Mouse (Mus musculus) kidney, postnatal 10 days (tissue): Measurements from ENCODE around the gene Gng7.
A peak's percentile ranks its signal among the peaks of the same experiment; 100 is the strongest.

Source experiments
- DNase-seq: peaks from one replicate; pipeline ENCODE4 v3.0.0; 2021; ENCODE audit warnings: mixed read lengths

The Gng7 gene

GRCm38 (mm10) chr10:81025639-81026275 lies 11.0 kb upstream of the Gng7 start, which contains the start of gene Diras1:
Diras1 (minus strand) TSS chr10:81025662.
- DNase-seq, result no peak

- DNase-seq, result peak; percentile 48
These were observed 10.4 kb upstream of the Gng7 start for GRCm38 (mm10) chr10:81025047-81025621.

- no peak for DNase-seq
These were observed 9.7 kb upstream of the Gng7 start for GRCm38 (mm10) chr10:81024346-81024937.

GRCm38 (mm10) chr10:81022744-81023143 lies 8.0 kb upstream of the Gng7 start:
- DNase-seq, result no peak

- DNase-seq, result no peak
These were observed 6.9 kb upstream of the Gng7 start for GRCm38 (mm10) chr10:81021547-81022110.

GRCm38 (mm10) chr10:81020207-81020606 lies 5.5 kb upstream of the Gng7 start:
- DNase-seq, result no peak

- no peak for DNase-seq
These were observed 4.9 kb upstream of the Gng7 start for GRCm38 (mm10) chr10:81019687-81020086.

GRCm38 (mm10) chr10:81018326-81018725 lies 3.6 kb upstream of the Gng7 start:
- peak; percentile 60 for DNase-seq

GRCm38 (mm10) chr10:81016645-81017044 lies 1.9 kb upstream of the Gng7 start:
- peak; percentile 81 for DNase-seq

GRCm38 (mm10) chr10:81015666-81016065 lies 921 bp upstream of the Gng7 start:
- DNase-seq, result no peak

- peak; percentile 42 for DNase-seq
These were observed 3.9 kb downstream of the Gng7 start for GRCm38 (mm10) chr10:81010851-81011250.

GRCm38 (mm10) chr10:81007240-81007639 lies 7.5 kb downstream of the Gng7 start:
- peak; percentile 48 for DNase-seq

GRCm38 (mm10) chr10:81006005-81006677 lies 8.6 kb downstream of the Gng7 start:
- no peak for DNase-seq

GRCm38 (mm10) chr10:81001161-81001560 lies 13.6 kb downstream of the Gng7 start:
- DNase-seq, result no peak

GRCm38 (mm10) chr10:81000197-81001062 lies 14.3 kb downstream of the Gng7 start:
- peak; percentile 61 for DNase-seq

- DNase-seq, result peak; percentile 87
These were observed 15.2 kb downstream of the Gng7 start for GRCm38 (mm10) chr10:80999362-81000196.

GRCm38 (mm10) chr10:80998778-80999177 lies 16.0 kb downstream of the Gng7 start:
- peak; percentile 71 for DNase-seq

GRCm38 (mm10) chr10:80998021-80998420 lies 16.7 kb downstream of the Gng7 start:
- no peak for DNase-seq

- no peak for DNase-seq
These were observed 17.4 kb downstream of the Gng7 start for GRCm38 (mm10) chr10:80997332-80997731.

GRCm38 (mm10) chr10:80996501-80996900 lies 18.2 kb downstream of the Gng7 start:
- no peak for DNase-seq

GRCm38 (mm10) chr10:80995091-80995632 lies 19.6 kb downstream of the Gng7 start:
- peak; percentile 91 for DNase-seq
